Mouse (Mus musculus) megakaryocyte, embryonic 14.5 days (primary cell): Measurements from ENCODE around the gene Mutyh.

ENCODE experiments used
- FLI1 ChIP-seq: IDR thresholded peaks from 2 replicates; pipeline ENCODE4 v1.6.1; 2012; ENCODE audit warnings: low read length, inconsistent platforms, mixed read lengths
- GATA1 ChIP-seq: IDR thresholded peaks from 3 replicates; pipeline ENCODE4 v1.6.1; 2012; ENCODE audit warnings: mixed read lengths, low read length, inconsistent platforms, borderline replicate concordance

GRCm38 (mm10) chr4:116776391-116776790, 31.1 kb upstream of the Mutyh start:
- no peak for TF ChIP-seq GATA1
- TF ChIP-seq FLI1, result no peak
